Mouse (Mus musculus) kidney, adult 11 months (tissue): ENCODE data around the gene Atp11a.
A peak's percentile ranks its signal among the peaks of the same experiment; 100 is the strongest.

ENCODE experiments used
- DNase-seq: peaks from one replicate; pipeline ENCODE4 v3.0.0; 2022

Gene Atp11a

DNA sequence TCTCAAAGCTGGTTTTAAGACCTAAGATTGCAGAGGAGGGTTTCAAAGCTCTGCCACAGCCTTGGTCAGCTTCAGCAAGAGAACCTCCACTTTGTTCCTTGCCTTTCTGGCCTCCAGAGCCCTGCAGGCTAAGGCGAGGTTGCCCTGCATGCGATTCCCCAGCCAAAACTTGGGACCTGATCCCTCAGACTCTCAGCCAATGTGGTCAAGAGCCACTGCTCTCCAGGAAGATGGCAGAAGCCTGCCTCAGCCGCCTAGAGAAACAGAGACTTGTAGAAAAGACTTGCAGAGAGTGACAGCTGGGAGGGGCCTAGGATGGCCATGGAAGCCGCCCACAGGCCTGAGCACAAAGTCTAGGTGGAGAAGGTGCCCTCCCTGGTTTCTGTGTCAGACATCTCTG is 118.2 kb downstream of the Atp11a start:
- peak; percentile 56 for DNase-seq

DNA sequence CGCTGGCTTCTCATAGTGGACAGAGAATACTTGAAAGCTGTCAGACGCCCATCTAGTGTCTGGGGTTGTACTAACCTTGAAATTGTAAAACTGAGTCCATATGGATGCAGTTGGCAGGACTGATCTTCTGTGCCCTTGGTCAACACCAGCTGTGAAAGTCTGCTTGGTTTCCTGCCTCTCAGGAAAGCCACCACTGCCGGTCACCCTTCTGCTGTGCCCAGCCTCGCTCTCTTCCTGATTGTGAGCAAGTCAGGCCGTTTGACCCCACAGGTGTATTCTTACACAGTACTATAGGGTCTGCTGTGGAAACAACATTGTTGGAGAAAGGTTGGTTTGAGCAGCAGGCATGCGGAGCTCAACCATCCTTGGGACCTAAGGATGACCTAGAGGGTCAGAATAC is 120.3 kb downstream of the Atp11a start:
- DNase-seq = no peak

DNA sequence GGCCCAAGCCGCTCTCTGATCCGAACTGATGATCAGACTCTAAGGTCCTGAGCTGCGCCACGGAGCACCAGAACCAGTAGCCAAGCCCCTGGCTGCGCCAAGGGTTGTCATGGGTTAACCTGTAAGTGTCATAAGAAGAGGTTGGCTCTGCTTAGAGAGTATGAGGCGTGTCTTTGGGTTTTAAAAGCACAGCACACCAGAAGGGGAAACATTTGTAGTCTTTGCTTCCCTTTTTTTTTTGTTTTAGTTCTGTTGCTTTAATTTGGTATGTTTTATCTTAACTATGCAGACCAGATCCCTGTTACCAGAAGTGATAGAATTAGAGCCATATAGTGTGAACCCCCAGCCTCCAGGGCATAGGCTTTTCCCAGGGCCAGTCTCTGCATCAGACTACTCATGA is 123.3 kb downstream of the Atp11a start:
- DNase-seq = no peak

DNA sequence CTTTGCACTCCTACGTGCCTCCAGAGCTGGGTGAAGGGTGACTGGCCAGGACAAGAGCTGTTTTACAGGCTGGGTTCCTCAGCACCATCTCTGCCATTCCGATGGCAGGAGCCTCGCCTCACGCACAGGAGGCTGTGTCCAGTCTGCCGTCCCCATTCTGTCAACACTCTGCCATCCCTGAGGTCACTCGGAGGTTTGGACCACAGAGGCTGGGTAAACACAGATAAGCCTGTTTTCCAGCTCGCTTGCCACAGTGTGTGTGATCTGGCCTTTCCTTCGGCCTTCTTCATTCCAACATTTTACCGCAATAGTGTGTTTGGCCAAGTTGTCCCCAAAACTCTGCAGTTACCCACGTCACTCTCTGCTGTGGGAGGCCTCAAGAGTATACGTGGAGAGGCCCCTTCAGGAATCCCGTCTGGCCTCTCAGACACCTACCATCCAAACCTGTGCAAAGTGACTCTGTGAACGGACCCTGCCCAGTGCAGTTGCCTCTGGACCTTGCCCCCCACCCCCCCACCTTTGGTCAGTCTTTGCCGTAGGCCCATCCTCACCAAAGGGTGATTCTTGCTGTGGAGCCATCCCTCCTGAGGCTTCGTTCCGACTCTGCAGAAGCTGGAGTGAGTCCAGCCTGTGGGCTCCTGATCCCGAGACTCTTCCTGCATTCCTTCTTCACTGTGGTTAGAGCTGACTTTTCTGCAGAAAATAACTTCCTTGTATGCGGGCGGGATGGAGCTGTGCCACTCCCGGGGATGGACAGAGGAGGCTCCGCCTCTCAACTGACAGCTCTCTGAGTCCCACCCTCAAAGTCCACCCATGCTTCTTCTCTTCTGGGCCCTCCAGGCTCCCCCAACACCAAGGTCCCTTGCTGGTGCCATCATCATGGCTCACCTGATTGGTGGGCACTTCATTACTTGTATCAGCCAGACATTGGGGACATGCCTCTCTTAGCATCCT is 126.5 kb downstream of the Atp11a start:
- DNase-seq = no peak

DNA sequence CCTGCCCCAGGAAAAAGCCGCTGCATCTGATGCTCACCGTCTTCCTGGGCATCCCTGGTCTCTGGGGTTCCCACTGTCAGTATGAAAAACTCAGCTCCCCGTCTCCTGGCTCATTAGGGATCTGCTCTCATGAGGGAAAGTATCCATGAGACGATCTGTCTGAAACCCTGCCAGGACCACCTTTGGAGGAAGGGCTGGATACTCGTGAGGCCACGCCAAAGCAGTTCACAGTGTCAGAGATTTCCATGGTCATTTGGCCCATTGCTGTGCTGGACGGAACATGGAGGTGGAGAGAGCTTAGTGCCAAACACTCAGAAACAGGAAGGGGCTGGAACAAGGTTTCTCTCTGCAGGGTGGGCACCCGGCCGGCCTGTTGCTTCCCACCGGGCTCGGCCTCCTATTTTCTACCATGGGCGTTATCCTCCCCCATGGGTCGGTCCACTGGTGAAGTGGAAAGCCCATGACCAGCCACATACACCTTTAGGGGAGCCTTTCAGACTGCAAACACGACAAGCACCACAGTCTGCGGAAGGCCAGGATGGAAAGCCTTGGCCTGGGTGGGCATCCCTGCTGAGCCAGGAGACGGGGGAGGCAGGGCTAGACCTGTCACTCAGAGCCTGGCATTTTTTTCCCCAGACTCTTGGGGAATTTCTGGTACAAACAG is 131.1 kb downstream of the Atp11a start:
- no peak for DNase-seq

DNA sequence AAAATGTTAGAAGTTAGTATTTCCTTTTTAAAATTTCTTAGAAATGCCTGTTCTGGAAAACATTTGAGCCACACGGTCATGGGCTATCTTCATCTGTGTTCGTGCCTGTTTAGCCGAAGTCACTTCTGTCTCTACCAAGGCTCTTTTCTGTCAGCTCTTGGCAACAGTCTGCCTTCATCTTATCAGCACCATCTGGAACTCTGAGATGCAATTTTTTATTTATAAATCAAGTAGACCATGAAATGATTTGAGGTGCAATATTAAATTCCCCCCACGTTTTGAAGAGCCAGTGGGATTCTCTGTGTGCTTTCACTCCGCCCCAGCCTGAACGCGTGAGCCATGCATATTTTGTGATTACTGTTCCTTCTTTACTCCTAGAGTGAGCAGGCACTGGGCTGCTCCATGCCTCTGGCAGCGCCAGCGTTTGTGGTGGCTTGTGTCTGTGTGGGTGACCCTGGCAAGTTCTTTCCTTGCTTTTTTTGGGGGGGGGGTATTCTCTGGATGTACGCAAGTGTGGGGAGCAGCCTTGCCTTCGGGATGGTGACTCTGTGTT is 132.3 kb downstream of the Atp11a start:
- DNase-seq = no peak

DNA sequence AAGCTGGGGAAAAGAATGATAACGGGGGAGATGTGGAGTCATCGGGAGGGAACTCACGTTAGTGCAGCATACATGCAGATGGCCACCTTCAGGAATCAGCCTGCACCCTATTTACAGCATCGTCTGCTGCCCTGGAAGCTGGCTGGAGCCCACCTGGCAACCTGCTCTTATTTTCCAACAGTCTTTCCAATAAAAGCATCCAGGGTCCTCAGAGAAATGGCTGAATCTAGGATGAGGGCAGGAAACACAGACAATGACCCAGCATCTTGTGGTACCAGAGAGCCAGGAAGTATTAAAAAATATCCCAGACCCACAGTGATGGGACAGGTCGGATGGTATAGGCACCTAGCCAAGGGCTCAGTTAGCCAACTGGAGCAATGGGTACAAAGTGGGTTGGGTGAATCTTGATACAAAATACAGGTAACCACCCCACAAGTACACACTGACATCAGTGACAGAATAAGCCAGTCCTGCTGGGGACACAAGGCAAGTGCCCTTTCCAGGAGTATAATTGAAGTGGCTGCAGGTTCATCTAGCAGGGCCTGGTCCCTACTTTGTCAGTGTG is 136.2 kb downstream of the Atp11a start:
- no peak for DNase-seq

DNA sequence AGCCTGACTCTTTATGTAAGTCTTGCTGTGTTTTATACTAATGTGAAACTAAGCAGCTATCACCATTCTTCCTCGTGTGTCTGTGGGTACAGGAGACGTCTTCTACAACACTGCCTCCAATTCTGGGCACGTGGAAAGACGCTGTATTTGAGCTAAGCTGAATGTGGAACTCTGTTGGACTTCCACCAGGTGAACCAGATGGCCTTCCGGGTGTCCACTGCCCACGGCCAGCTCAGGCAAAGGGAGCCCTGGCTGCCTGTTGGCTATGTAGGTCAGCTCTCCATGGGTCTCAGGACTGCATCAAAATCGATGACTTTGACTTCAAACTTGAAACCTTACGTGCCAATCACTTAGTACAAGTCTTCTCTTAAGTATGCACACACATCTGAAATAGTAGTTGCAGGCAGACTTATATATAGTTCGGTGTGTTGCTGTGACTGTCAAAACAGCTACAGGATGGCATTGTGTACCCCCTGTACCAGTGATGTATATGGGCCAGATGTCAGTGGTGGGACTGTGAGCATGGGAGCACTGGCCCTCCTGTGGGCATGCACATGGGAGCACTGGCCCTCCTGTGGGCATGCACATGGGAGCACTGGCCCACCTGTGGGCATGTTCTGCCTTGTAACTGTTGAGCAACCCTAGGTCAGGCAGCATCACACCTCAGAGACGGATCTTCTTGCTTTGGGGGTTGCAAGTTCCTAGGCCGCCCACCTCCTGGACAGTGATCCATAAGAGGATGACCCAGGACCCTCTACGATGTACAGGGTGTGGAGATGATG is 137.2 kb downstream of the Atp11a start:
- DNase-seq = no peak

DNA sequence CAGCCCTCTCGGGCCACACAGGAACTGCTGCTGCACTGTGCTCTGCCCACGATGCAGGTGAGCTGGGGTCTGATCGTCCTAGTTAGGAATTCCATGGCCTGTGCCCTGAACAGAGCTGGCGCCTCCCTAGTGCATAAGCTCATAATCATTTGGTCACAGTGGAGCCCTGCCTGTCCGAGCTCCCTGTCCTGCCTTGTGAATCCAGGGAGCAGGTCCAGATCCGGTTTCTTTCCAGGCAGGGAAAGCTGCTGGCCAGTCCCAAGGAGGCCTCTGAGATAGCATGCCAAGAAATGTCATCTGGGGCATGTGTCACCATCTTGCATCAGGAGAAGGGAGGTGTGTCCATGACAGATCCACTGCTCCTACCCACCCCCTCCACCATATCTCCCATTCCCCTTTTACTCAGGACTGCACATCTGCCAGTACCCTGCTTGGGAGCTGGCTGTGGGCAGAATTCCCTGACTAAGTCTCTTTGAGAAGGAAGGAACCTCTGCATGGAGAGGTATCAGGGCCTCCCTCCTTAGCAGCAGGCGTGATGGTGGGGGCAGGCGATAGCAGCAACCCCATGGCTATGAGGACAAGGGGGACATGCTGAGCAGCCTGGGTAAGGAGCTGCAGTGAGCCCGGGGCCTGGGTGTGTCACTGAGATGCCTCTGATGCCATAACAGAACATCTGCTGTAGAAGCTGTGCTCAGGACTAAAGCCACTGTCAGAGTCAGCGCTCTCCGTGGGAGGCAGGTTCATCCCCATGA is 138.1 kb downstream of the Atp11a start:
- DNase-seq = no peak

DNA sequence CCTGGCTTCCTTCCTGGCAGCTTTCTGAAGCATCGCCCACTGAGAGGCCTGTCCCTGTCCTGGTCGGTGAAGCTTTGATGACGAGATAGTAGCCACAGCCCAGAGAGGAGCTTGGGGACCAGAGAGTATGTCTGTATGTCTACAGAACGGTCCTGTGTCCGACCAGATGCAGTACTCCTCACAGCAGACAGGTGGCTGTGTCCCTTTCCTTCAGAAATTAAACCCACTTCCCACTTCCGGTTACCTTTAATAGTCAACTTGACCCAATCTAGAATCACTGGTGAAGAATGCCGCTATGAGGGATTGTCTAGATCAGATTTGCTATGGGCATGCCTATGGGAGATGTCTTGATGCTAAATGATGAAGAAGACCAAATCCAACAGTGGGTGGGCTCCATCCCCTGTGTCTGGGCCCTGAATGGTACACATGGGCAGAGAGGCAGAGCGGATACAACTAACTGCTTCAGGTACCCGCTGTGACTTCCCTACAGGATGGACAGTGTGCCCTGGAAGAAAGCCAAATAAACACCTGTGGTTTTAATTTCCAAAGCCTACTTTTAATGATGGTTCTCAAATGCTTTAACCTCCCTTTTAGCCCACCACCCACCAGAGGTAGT is 138.8 kb downstream of the Atp11a start:
- DNase-seq = no peak

DNA sequence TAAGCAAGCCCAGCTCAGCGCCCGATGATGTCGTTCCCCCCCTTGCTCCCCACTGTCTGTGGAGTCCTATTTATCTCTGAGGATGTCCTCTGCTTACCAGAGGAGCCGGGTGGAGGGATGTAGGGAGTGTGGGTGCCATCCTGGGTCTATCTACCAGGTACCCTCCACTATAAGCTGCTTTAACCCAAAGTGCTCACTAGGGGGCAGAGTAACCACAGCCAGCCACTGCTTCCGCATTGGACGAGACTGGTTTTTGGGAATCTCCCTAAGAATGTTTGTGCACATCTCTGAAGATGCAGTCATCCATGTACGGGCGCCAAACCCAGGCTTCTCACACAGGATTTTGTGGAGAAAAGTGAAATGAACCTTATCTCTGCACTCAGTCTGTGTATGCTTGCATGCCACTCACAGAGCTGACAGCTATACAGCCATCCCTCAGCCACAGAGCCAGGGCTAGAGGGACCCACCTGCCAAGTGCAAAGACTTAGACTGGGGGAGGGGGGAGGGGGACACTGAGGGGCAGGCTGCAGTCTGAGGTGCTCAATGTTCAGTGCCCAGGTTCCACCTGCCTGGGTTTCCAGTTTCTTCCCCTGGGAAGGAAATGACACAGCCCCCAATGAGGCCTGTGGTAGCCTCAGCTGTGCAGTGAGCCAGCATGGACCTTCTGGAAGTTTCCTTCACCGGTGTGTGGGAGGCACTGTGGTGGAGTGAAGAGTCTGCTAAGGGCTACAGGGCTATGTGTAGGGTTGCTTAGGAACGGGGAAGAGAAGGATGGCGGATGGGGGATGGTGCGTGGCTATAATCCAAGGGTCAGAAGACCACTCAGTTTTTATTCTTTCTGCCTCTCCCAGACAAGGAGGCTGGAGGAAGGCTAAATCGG is 139.9 kb downstream of the Atp11a start:
- peak; percentile 47 for DNase-seq

DNA sequence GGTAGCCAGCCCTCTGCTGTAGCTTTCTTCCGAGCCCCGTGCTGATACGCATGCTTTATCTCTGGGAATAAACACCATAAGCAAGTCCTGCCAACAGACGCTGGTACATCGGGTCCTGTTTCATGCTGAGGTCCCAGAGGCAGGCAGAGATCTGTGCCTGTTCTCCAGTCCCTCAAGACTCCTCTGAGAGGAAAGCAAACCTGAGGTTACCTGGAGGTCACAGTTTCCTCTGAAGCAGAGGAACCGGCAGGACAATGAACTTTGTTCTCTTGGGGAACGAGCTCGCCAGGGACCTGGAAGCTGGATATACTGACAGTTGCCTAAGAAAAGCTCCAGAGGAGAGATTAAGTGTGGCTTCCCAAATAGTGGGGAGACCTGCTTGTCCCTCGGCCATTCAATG is 141.0 kb downstream of the Atp11a start:
- DNase-seq = peak; percentile 51

DNA sequence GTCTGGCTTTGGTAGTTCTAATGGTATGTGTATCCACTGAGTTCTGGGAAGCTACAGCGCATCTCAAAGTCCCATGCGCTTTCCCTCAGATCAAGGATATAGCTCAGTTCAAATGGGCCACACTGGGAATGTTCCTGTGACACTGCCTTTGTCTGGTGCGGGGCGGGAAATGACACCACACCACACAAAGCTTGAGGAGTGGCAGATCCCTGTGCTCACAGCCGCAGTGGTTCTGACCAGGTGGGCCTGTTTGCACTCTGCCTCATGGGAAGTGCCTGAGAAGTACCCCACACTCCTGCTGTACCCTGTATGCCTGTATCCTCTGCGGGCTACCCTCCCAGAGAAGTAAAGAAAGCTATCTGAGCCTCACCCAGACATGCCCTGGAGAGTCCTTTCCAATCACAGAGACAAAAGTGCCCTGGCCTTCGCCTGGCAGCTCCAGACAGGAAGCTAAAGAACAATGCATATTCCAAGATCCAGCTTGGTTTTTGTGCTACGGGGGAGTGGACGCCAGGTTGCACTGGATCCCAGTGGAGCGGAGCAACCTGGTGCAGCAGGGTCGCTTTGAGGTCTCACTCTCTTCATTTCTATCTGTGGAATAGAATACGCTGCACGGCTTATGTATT is 147.1 kb downstream of the Atp11a start:
- no peak for DNase-seq

DNA sequence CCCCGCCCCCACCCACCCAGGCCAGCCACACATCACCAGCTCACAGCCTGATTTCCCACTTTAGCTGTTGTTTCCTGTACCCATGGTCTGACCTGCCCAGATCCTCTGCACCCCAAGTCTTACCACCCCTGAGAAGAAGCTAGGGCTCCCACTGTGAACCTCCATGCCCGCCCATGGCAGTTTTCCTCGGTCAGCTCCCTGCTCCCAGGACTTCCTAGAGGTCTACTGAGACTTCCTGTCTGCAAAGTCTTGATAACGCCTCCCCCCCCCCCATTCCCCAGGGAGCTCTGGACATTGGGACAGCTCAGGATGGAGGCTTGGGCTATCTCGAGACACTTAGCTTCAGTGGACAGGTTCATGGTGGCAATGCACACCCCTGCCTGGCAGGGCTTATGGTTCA is 148.3 kb downstream of the Atp11a start:
- no peak for DNase-seq

DNA sequence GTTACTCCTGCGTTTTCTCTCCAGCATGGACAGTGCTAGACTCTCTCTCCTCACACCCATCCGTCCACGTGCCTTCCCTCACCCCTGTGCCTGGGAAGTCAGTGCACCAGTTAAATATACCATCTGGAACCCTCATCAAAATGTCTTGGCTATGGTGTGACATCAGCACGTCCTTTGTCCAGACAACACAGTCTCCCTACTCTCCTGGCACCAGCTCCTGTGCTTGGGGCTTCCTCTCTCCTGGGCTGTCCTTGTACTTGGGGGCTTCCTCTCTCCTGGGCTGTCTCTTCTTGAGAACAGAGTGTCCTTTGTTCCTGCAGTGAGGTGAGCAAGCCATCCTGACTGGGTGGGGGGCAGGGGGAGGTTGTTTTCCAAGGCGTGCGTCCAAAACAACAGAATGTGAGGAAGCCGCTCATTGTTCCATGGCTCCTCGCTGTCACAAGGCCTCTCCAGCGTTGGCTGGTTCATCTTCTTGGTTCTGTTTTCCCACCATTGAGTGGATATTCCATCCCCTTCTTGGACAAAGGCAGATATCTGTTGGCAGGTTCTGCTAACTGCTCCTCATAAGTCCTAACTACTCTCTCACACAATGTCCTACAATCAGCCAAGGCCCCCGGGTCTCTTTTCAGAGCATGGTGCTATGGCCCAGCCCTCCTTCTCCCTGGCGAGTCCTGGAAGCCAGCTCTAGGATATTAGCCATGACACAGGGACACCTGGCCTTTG is 148.9 kb downstream of the Atp11a start:
- peak; percentile 74 for DNase-seq

DNA sequence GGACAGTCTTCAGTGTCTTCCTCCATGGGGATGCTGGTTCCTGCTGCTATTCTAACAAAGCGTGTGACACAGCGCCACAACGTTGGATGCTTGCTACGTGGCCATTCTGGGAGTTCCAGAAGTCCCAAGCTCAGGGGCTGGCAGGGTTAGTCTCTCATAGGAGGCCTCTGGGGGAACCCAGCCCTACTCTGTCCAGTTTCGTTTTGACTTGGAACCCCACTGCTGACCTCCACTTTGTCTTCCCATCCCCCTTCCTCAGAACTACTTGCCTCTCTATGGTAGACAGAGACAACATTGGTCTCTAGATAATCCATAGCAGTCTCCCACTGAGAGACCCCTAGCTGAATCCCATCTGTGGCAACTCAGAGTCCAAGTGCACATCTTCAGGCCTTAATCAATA is 149.8 kb downstream of the Atp11a start:
- no peak for DNase-seq

DNA sequence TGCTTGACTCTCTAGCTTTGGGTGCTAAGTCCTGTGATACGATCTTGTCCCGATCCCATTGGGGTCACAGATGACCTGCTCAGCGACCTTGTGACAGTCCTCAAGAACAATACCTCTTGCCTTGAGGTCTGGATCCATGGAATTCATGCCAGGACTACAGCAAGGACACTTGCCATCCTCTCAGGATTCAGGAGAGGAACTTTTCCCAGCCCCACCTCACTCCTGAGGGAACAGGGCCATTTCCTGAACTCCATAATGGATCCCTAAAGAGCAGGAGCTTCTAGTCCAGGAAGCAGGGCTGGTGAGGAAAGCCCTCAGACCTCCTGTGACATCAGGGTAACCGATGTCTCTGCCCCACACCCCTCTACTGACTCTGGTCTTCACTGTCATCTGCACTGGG is 150.9 kb downstream of the Atp11a start:
- DNase-seq = no peak

DNA sequence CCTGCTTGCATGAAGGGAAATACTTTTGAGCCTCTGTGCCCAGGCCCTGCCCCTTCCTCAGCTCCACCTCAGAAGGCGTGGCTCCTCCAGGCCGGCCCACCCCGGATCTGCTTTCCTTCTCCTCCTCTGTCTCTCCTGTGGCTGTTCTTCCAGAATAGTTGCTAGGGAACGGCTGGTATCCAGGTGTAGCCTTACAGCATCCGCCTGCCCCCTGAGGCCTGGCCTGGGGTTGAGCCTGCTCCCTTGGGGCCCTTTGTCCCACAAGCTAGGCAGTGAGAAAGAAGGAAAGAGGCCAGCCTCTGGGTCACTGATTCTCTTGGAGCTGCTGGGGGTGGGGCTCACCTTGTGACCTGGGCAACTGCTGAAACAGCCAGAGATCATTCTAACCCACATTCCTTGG is 155.2 kb downstream of the Atp11a start:
- DNase-seq = peak; percentile 91
